10 mouse cellular contexts compared by ENCODE assay signal in the genomic region with DNA sequence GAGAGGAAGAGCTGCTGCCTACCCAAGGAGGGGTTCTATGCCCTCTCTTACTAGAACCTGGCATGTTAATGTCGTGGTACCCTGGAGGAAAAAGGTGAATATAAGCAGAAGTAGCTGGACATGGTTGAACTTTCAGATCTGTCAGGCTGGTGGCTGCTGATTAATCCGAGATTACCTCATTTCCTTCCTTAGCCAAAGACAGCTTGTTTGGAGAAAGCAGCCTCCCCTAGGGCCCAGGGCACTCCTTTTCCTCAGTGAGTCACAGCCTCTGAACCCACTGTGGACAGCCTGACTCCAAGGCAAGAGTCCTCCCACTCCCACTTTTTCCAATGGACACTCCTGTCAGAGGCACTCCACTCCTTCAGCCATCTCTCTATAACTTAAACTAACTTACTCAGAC. TPM values are rescaled to one million over a fixed set of nuclear protein-coding genes. Genes with fewer than 3 reads are reported as not detected.
DNase-seq lines count a peak whose midpoint lies in the region; ATAC-seq and TF ChIP-seq lines count a peak whose summit lies in the region.
"Had no signal": no experiment of that assay in that cellular context is flagged by ENCODE, and none has a peak within 500 bp of the region (broad histone marks: within the 10 kb centered on the region; RNA-seq: fewer than 3 reads in every experiment).

No protein-coding gene starts in this region.

- TF ChIP-seq CTCF in liver, postnatal 0 days (IDR thresholded peaks at IDR 0.05; ENCODE audit: low read depth) = no peak
- TF ChIP-seq CTCF in stomach, postnatal 0 days (IDR thresholded peaks at IDR 0.05; ENCODE audit: low read depth) = no peak

- DNase-seq in adrenal gland, postnatal 36 days = peak; percentile 14 to 26
- no peak for DNase-seq in adrenal gland, postnatal 4 days (ENCODE audit: low spot score in 2 of 2)
- DNase-seq in liver, postnatal 0 days = no peak
- DNase-seq in lung, postnatal 10 days = peak; percentile 48
- DNase-seq in stomach, postnatal 0 days (ENCODE audit: low spot score) = no peak
- no peak for DNase-seq in embryo, embryonic 11 days
- no peak for DNase-seq in right cerebral cortex, postnatal 14 days
- DNase-seq: cerebellum, postnatal 25 days had no signal

- H3K4me2 ChIP-seq in liver, postnatal 0 days (ENCODE audit: low read depth, low read length) = 0 out of 2 replicates have a peak overlapping the region, but pooled peaks have one; percentile 2
- H3K4me2 ChIP-seq in liver, embryonic 12.5 days = no peak overlapping the region
- no peak overlapping the region for H3K4me2 ChIP-seq in stomach, postnatal 0 days (replicated peaks; ENCODE audit: low read depth)
- H3K4me2 ChIP-seq: midbrain, embryonic 13.5 days had no signal

- H3K4me3 ChIP-seq in liver, postnatal 0 days (ENCODE audit: low read depth, low read length) = no peak overlapping the region
- H3K4me3 ChIP-seq in liver, embryonic 12.5 days = no peak overlapping the region
- no peak overlapping the region for H3K4me3 ChIP-seq in stomach, postnatal 0 days (ENCODE audit: low read depth, low read length)
- H3K4me3 ChIP-seq: midbrain, embryonic 13.5 days had no signal

- peaks cover 9% of the 10 kb centered on the region; the same call in 1 of the 2 replicates for H3K4me1 ChIP-seq in liver, postnatal 0 days (ENCODE audit: insufficient read depth)
- peaks cover 17% of the 10 kb centered on the region; the same call in 1 of the 2 replicates for H3K4me1 ChIP-seq in liver, embryonic 12.5 days
- H3K4me1 ChIP-seq in stomach, postnatal 0 days (replicated peaks; ENCODE audit: control insufficient read depth, insufficient read depth) = no peaks in the 10 kb centered on the region

- H3K27ac ChIP-seq in liver, postnatal 0 days (ENCODE audit: low read depth) = no peak overlapping the region
- H3K27ac ChIP-seq in liver, embryonic 12.5 days = no peak overlapping the region
- H3K27ac ChIP-seq in stomach, postnatal 0 days (replicated peaks) = no peak overlapping the region
- H3K27ac ChIP-seq: midbrain, embryonic 13.5 days had no signal

- no peak overlapping the region for H3K9ac ChIP-seq in liver, postnatal 0 days (replicated peaks)
- no peak overlapping the region for H3K9ac ChIP-seq in liver, embryonic 12.5 days
- H3K9ac ChIP-seq in stomach, postnatal 0 days (ENCODE audit: low read length) = no peak overlapping the region
- H3K9ac ChIP-seq: midbrain, embryonic 13.5 days had no signal

- H3K27me3 ChIP-seq in liver, postnatal 0 days (ENCODE audit: insufficient read depth, low read length) = no peaks in the 10 kb centered on the region
- peaks cover 8% of the 10 kb centered on the region; the same call in 1 of the 2 replicates for H3K27me3 ChIP-seq in liver, embryonic 12.5 days (replicated peaks)
- H3K27me3 ChIP-seq in stomach, postnatal 0 days (ENCODE audit: control insufficient read depth, insufficient read depth, low read length) = no peaks in the 10 kb centered on the region
- H3K27me3 ChIP-seq: midbrain, embryonic 13.5 days had no signal

- no peak for TF ChIP-seq EP300 in liver, postnatal 0 days (IDR thresholded peaks at IDR 0.05; ENCODE audit: low read depth)
- no peak for TF ChIP-seq EP300 in stomach, postnatal 0 days (optimal IDR thresholded peaks at IDR 0.05)

- WGBS in liver, postnatal 0 days (ENCODE audit: insufficient replicate concordance) = 23% methylated on average over 2 of the region's 2 CpGs
- 10% methylated on average over 2 of the region's 2 CpGs for WGBS in liver, embryonic 12.5 days (ENCODE audit: insufficient replicate concordance)
- 58% methylated on average over 2 of the region's 2 CpGs for WGBS in stomach, postnatal 0 days

- H3K9me3 ChIP-seq in liver, postnatal 0 days (ENCODE audit: low read length) = no peaks in the 10 kb centered on the region
- no peaks in the 10 kb centered on the region for H3K9me3 ChIP-seq in liver, embryonic 12.5 days (replicated peaks)
- no peaks in the 10 kb centered on the region for H3K9me3 ChIP-seq in stomach, postnatal 0 days (ENCODE audit: control insufficient read depth, low read length)
- H3K9me3 ChIP-seq: midbrain, embryonic 13.5 days had no signal

- no peaks in the 10 kb centered on the region for H3K36me3 ChIP-seq in liver, postnatal 0 days (replicated peaks; ENCODE audit: insufficient read depth, low read length)
- H3K36me3 ChIP-seq in liver, embryonic 12.5 days = no peaks in the 10 kb centered on the region
- H3K36me3 ChIP-seq in stomach, postnatal 0 days (ENCODE audit: control insufficient read depth, insufficient read depth, low read length) = no peaks in the 10 kb centered on the region
- H3K36me3 ChIP-seq: midbrain, embryonic 13.5 days had no signal

- ATAC-seq in liver, postnatal 0 days = no peak
- no peak for ATAC-seq in liver, embryonic 12.5 days
- peak; percentile 40 for ATAC-seq in stomach, postnatal 0 days (ENCODE audit: low FRiP score, low TSS enrichment)
- ATAC-seq: midbrain, embryonic 13.5 days had no signal

RNA-seq across cellular contexts. Expression of a gene that starts 22.9 kb away (rescaled TPM):
- 10 to 100 TPM; 16.1 to 20.3 TPM for total RNA-seq in adrenal gland, postnatal 36 days (2021)
- total RNA-seq in adrenal gland, postnatal 4 days (2021) = 10 to 100 TPM; 29.2 to 35.3 TPM
- 20.2 and 24.9 TPM in 2 replicates for polyA plus RNA-seq in liver, postnatal 0 days (2015; fragmentation: Nextera tagmentation; extraction: Ambion mirVana)
- polyA plus RNA-seq in liver, embryonic 12.5 days (2016; fragmentation: Nextera tagmentation; extraction: Ambion mirVana) = 76.2 and 78.4 TPM in 2 replicates
- 8.9 TPM in 2 replicates for polyA plus RNA-seq in stomach, postnatal 0 days (2015; fragmentation: Nextera tagmentation; extraction: Ambion mirVana)

RNA-seq across cellular contexts. Expression of a gene that starts 46.1 kb away (rescaled TPM):
- 10 to 100 TPM; 17.0 to 23.4 TPM for total RNA-seq in adrenal gland, postnatal 36 days (2021)
- 10 to 100 TPM; 26.8 to 28.5 TPM for total RNA-seq in adrenal gland, postnatal 4 days (2021)
- 12.8 and 13.0 TPM in 2 replicates for polyA plus RNA-seq in liver, postnatal 0 days (2015; fragmentation: Nextera tagmentation; extraction: Ambion mirVana)
- polyA plus RNA-seq in liver, embryonic 12.5 days (2016; fragmentation: Nextera tagmentation; extraction: Ambion mirVana) = 12.3 and 13.6 TPM in 2 replicates
- 15.5 and 15.8 TPM in 2 replicates for polyA plus RNA-seq in stomach, postnatal 0 days (2015; fragmentation: Nextera tagmentation; extraction: Ambion mirVana)

Comparison
In these comparisons a context has a peak if more than half of its experiments do, and no peak if none do; other contexts are left out.
1. DNase-seq: peak in adrenal gland, postnatal 36 days (2 of 2) and lung, postnatal 10 days (single experiment); none in adrenal gland, postnatal 4 days (0 of 2), liver, postnatal 0 days (single experiment), stomach, postnatal 0 days (single experiment), embryo, embryonic 11 days (single experiment) and right cerebral cortex, postnatal 14 days (single experiment).